Mouse (Mus musculus): Measurements from ENCODE around the gene Atp5d.

The Atp5d gene

GRCm38 (mm10) chr10:80168038-80168661, 29.7 kb downstream of the Atp5d start:
- DNase-seq, result peak; percentile 93 to 95

- DNase-seq, result no peak
Observed at GRCm38 (mm10) chr10:80169070-80169469, 30.6 kb downstream of the Atp5d start.

- DNase-seq, result no peak
Observed at GRCm38 (mm10) chr10:80169651-80170050, 31.2 kb downstream of the Atp5d start.

- DNase-seq, result no peak
Observed at GRCm38 (mm10) chr10:80170052-80170451, 31.6 kb downstream of the Atp5d start.

- no peak for DNase-seq
Observed at GRCm38 (mm10) chr10:80170601-80171021, 32.2 kb downstream of the Atp5d start.

GRCm38 (mm10) chr10:80171252-80171651, 32.8 kb downstream of the Atp5d start:
- DNase-seq, result no peak

- no peak for DNase-seq
Observed at GRCm38 (mm10) chr10:80171760-80172526, 33.5 kb downstream of the Atp5d start.

- peak; percentile 92 to 93 for DNase-seq
Observed at GRCm38 (mm10) chr10:80172527-80173292, 34.3 kb downstream of the Atp5d start, which contains the start of gene 1600002K03Rik. Gene 1600002K03Rik (plus strand): TSS chr10:80172944.

GRCm38 (mm10) chr10:80173358-80173757, 34.9 kb downstream of the Atp5d start:
- DNase-seq, result no peak

GRCm38 (mm10) chr10:80173955-80174640, 35.7 kb downstream of the Atp5d start:
- DNase-seq, result no peak

- no peak for DNase-seq
Observed at GRCm38 (mm10) chr10:80174705-80175104, 36.3 kb downstream of the Atp5d start.

- DNase-seq, result no peak
Observed at GRCm38 (mm10) chr10:80175536-80176269, 37.3 kb downstream of the Atp5d start.

- DNase-seq, result no peak
Observed at GRCm38 (mm10) chr10:80176270-80176834, 37.9 kb downstream of the Atp5d start.

GRCm38 (mm10) chr10:80177441-80178279, 39.2 kb downstream of the Atp5d start:
- no peak for DNase-seq

- no peak for DNase-seq
Observed at GRCm38 (mm10) chr10:80179068-80180051, 40.9 kb downstream of the Atp5d start, which contains the start of gene Efna2. Gene Efna2 (plus strand): TSS chr10:80179482.

GRCm38 (mm10) chr10:80180288-80180687, 41.9 kb downstream of the Atp5d start:
- DNase-seq, result no peak

GRCm38 (mm10) chr10:80180823-80181222, 42.4 kb downstream of the Atp5d start:
- no peak for DNase-seq

- no peak for DNase-seq
Observed at GRCm38 (mm10) chr10:80182547-80182946, 44.1 kb downstream of the Atp5d start.

- DNase-seq, result no peak
Observed at GRCm38 (mm10) chr10:80186649-80187048, 48.2 kb downstream of the Atp5d start.
